Mouse (Mus musculus) kidney, postnatal 0 days (tissue): ENCODE measurements around the gene Smad3. TPM values are rescaled to one million over a fixed set of nuclear protein-coding genes. Genes with fewer than 3 reads are reported as not detected.
A peak's percentile ranks its signal among the peaks of the same experiment; 100 is the strongest.

ENCODE experiments used
- ATAC-seq: fragments of 200-750 bp; cut with Nextera tagmentation; replicated peaks from 2 replicates; pipeline ENCODE4 v1.8.0; 2017; ENCODE audit warnings: low read depth, moderate number of reproducible peaks, moderate TSS enrichment, moderate library complexity; ENCODE audit not compliant: low FRiP score
- DNase-seq: peaks from one replicate; pipeline ENCODE4 v3.0.0-alpha.2; 2016; ENCODE audit warnings: low spot score
- H3K27ac ChIP-seq: fragments of 300-500 bp; sonication (generic); 2 replicates; pipeline ENCODE4 v1.5.1; 2014; ENCODE audit warnings: mild to moderate bottlenecking
- H3K27me3 ChIP-seq: fragments of 300-500 bp; sonication (generic); 2 replicates; pipeline ENCODE4 v1.6.1; 2014; ENCODE audit warnings: low read length, mixed read lengths; ENCODE audit not compliant: insufficient read depth
- H3K36me3 ChIP-seq: fragments of 300-500 bp; sonication (generic); 2 replicates; pipeline ENCODE4 v1.6.1; 2014; ENCODE audit warnings: low read length, mixed read lengths; ENCODE audit not compliant: insufficient read depth
- H3K4me1 ChIP-seq: fragments of 300-500 bp; sonication (generic); replicated peaks from 2 replicates; pipeline ENCODE4 v1.6.1; 2014; ENCODE audit warnings: antibody characterized with exemption, low read length, mixed read lengths; ENCODE audit not compliant: insufficient read depth
- H3K4me2 ChIP-seq: fragments of 300-500 bp; sonication (generic); 2 replicates; pipeline ENCODE4 v1.6.1; 2014; ENCODE audit warnings: mild to moderate bottlenecking, low read length, moderate library complexity, mixed read lengths
- H3K4me3 ChIP-seq: fragments of 300-500 bp; sonication (generic); replicated peaks from 2 replicates; pipeline ENCODE4 v1.5.1; 2014; ENCODE audit warnings: low read depth, low read length
- H3K9ac ChIP-seq: fragments of 300-500 bp; sonication (generic); 2 replicates; pipeline ENCODE4 v1.6.1; 2014; ENCODE audit warnings: low read depth, low read length
- H3K9me3 ChIP-seq: fragments of 300-500 bp; sonication (generic); replicated peaks from 2 replicates; pipeline ENCODE4 v1.6.1; 2016; ENCODE audit warnings: low read length, inconsistent platforms, mixed read lengths
- CTCF ChIP-seq: IDR thresholded peaks from 2 replicates; pipeline ENCODE4 v1.5.1; 2016; ENCODE audit warnings: antibody characterized with exemption, low read depth, mild to moderate bottlenecking, moderate library complexity
- WGBS: fragments of 180-500 bp; shearing (Covaris S2); extraction: QIAGEN DNeasy Blood & Tissue Kit; methylation state at CpG from one replicate; pipeline ENCODE4 v1.1.7; 2014; 5-methylcytosine and 5-hydroxymethylcytosine counted together
- polyA plus RNA-seq: library from polyadenylated mRNA; unstranded; fragments of >200 nt; fragmentation: Nextera tagmentation; extraction: Ambion mirVana; gene quantifications from 2 replicates; pipeline ENCODE4 v1.2.1, GENCODE M21; 2015

Smad3 gene
- polyA plus RNA-seq, 1 experiment from 2014 or later = 20.0 TPM

GRCm38 (mm10) chr9:63677621-63678020 is 80.2 kb downstream of the Smad3 start:
- DNase-seq = peak; percentile 85
- no peak overlapping the region for H3K4me2 ChIP-seq
- no peak for ATAC-seq
- H3K4me1 ChIP-seq = peaks cover 24% of the 10 kb centered on the region
- H3K4me3 ChIP-seq = no peak overlapping the region
- H3K9ac ChIP-seq = no peak overlapping the region
- WGBS = 11% methylated on average over 3 of the region's 3 CpGs
- no peak for TF ChIP-seq CTCF
- no peaks in the 10 kb centered on the region for H3K27me3 ChIP-seq
- H3K36me3 ChIP-seq = no peaks in the 10 kb centered on the region
- peak overlapping the region; percentile 31; the same call in 1 of the 2 replicates for H3K27ac ChIP-seq
- H3K9me3 ChIP-seq = no peaks in the 10 kb centered on the region

GRCm38 (mm10) chr9:63674613-63675012 is 83.2 kb downstream of the Smad3 start:
- WGBS = 70% methylated on average over 10 of the region's 10 CpGs
- peaks cover 26% of the 10 kb centered on the region for H3K4me1 ChIP-seq
- H3K27me3 ChIP-seq = no peaks in the 10 kb centered on the region
- H3K9me3 ChIP-seq = no peaks in the 10 kb centered on the region
- H3K4me3 ChIP-seq = no peak overlapping the region
- no peak for DNase-seq
- no peak overlapping the region for H3K9ac ChIP-seq
- H3K36me3 ChIP-seq = no peaks in the 10 kb centered on the region; the same call in 1 of the 2 replicates
- H3K4me2 ChIP-seq = no peak overlapping the region
- H3K27ac ChIP-seq = no peak overlapping the region
- ATAC-seq = no peak
- no peak for TF ChIP-seq CTCF

- 71% methylated on average over 3 of the region's 3 CpGs for WGBS
- H3K9me3 ChIP-seq = no peaks in the 10 kb centered on the region
- peak overlapping the region; percentile 60; the same call in 1 of the 2 replicates for H3K27ac ChIP-seq
- no peak overlapping the region for H3K4me3 ChIP-seq
- no peak overlapping the region for H3K4me2 ChIP-seq
- H3K27me3 ChIP-seq = no peaks in the 10 kb centered on the region
- H3K9ac ChIP-seq = no peak overlapping the region
- ATAC-seq (no peak), DNase-seq (no peak)
- H3K4me1 ChIP-seq = peaks cover 36% of the 10 kb centered on the region
- no peak for TF ChIP-seq CTCF
- no peaks in the 10 kb centered on the region; the same call in 1 of the 2 replicates for H3K36me3 ChIP-seq
These were observed 84.3 kb downstream of the Smad3 start for GRCm38 (mm10) chr9:63673494-63673805.

- Histone ChIP-seq H3K4me2 (no peak overlapping the region), H3K27ac (peak overlapping the region; percentile 60), H3K36me3 (no peaks in the 10 kb centered on the region; the same call in 1 of the 2 replicates), H3K4me3 (no peak overlapping the region), H3K9ac (no peak overlapping the region), H3K27me3 (no peaks in the 10 kb centered on the region), H3K4me1 (peaks cover 38% of the 10 kb centered on the region), H3K9me3 (no peaks in the 10 kb centered on the region)
- ATAC-seq (no peak), DNase-seq (peak; percentile 84)
- WGBS = 48% methylated on average over 8 of the region's 8 CpGs
- no peak for TF ChIP-seq CTCF
These were observed 84.8 kb downstream of the Smad3 start for GRCm38 (mm10) chr9:63672797-63673493.

- peaks cover 63% of the 10 kb centered on the region for H3K4me1 ChIP-seq
- no peak overlapping the region for H3K4me2 ChIP-seq
- peaks cover 3% of the 10 kb centered on the region; the same call in 1 of the 2 replicates for H3K36me3 ChIP-seq
- no peak overlapping the region for H3K9ac ChIP-seq
- ATAC-seq (no peak), DNase-seq (no peak)
- no peak overlapping the region for H3K27ac ChIP-seq
- H3K27me3 ChIP-seq = no peaks in the 10 kb centered on the region
- no peak for TF ChIP-seq CTCF
- no peaks in the 10 kb centered on the region for H3K9me3 ChIP-seq
- 92% methylated on average over 7 of the region's 7 CpGs for WGBS
- no peak overlapping the region for H3K4me3 ChIP-seq
These were observed 88.0 kb downstream of the Smad3 start for GRCm38 (mm10) chr9:63669816-63670215.

GRCm38 (mm10) chr9:63668621-63669020 is 89.2 kb downstream of the Smad3 start:
- Histone ChIP-seq H3K9ac (no peak overlapping the region), H3K27me3 (no peaks in the 10 kb centered on the region), H3K4me3 (no peak overlapping the region), H3K4me1 (peaks cover 63% of the 10 kb centered on the region), H3K9me3 (no peaks in the 10 kb centered on the region), H3K4me2 (no peak overlapping the region), H3K27ac (peak overlapping the region; percentile 52), H3K36me3 (peaks cover 3% of the 10 kb centered on the region; the same call in 1 of the 2 replicates)
- DNase-seq (peak; percentile 60), ATAC-seq (peak; percentile 81)
- 48% methylated on average over 1 of the region's 1 CpGs for WGBS
- TF ChIP-seq CTCF = no peak

- Histone ChIP-seq H3K4me2 (no peak overlapping the region), H3K9me3 (no peaks in the 10 kb centered on the region), H3K4me3 (no peak overlapping the region), H3K27ac (peak overlapping the region; percentile 14; the same call in 1 of the 2 replicates), H3K27me3 (no peaks in the 10 kb centered on the region), H3K9ac (no peak overlapping the region), H3K36me3 (peaks cover 6% of the 10 kb centered on the region; the same call in 1 of the 2 replicates), H3K4me1 (peaks cover 57% of the 10 kb centered on the region)
- no peak for TF ChIP-seq CTCF
- no peak for ATAC-seq
- DNase-seq = no peak
- 60% methylated on average over 8 of the region's 8 CpGs for WGBS
These were observed 90.4 kb downstream of the Smad3 start for GRCm38 (mm10) chr9:63667373-63667724.
